Mouse (Mus musculus) myocyte (in vitro differentiated cells): ENCODE measurements around the gene Cdc6. TPM values are rescaled to one million over a fixed set of nuclear protein-coding genes. Genes with fewer than 3 reads are reported as not detected.

Experiments used
- H3K27me3 ChIP-seq: one replicate; pipeline ENCODE4 v1.6.1; 2011; ENCODE audit not compliant: control insufficient read depth, insufficient read depth, insufficient read length
- H3K36me3 ChIP-seq: one replicate; pipeline ENCODE4 v1.6.1; 2011; ENCODE audit not compliant: control insufficient read depth, insufficient read depth
- H3K4me2 ChIP-seq: one replicate; pipeline ENCODE4 v1.6.1; 2011; ENCODE audit warnings: low read depth, control low read depth
- H3K4me3 ChIP-seq: one replicate; pipeline ENCODE4 v1.5.1; 2011; ENCODE audit warnings: mild to moderate bottlenecking, control low read depth, moderate library complexity
- H3K79me2 ChIP-seq: one replicate; pipeline ENCODE4 v1.6.1; 2011; ENCODE audit not compliant: control insufficient read depth, insufficient read depth
- H3ac ChIP-seq: one replicate; pipeline ENCODE4 v1.6.1; 2011; ENCODE audit not compliant: control insufficient read depth, insufficient read length
- CEBPB ChIP-seq: IDR thresholded peaks from 2 replicates; pipeline ENCODE4 v1.6.1; 2011; ENCODE audit warnings: mild to moderate bottlenecking, moderate library complexity; ENCODE audit not compliant: poor library complexity, insufficient read depth, severe bottlenecking
- E2F4 ChIP-seq: IDR thresholded peaks from one replicate; pipeline ENCODE4 v1.6.1; 2011; ENCODE audit warnings: mild to moderate bottlenecking, control low read depth, moderate library complexity; ENCODE audit not compliant: insufficient read depth
- MAX ChIP-seq: IDR thresholded peaks from one replicate; pipeline ENCODE4 v1.6.1; 2011; ENCODE audit warnings: low read depth, mild to moderate bottlenecking, control low read depth
- MYOD1 ChIP-seq, 3 experiments: IDR thresholded peaks; one replicate each; pipeline ENCODE4 v1.6.1; 2011; ENCODE audit warnings: control low read depth in 2 of 3, low read depth in 2 of 3, mild to moderate bottlenecking in 2 of 3, moderate library complexity in 1 of 3; ENCODE audit not compliant: insufficient read length in 2 of 3, control insufficient read depth in 1 of 3
- MYOG ChIP-seq, 3 experiments: IDR thresholded peaks; one replicate each; pipeline ENCODE4 v1.6.1; 2011; ENCODE audit warnings: control low read depth in 2 of 3, low read depth in 2 of 3, mild to moderate bottlenecking in 2 of 3; ENCODE audit not compliant: insufficient read length in 2 of 3, control insufficient read depth in 1 of 3, insufficient read depth in 1 of 3
- POLR2A ChIP-seq: IDR thresholded peaks from one replicate; pipeline ENCODE4 v1.6.1; 2011; ENCODE audit warnings: low read depth, mild to moderate bottlenecking, control low read depth, moderate library complexity; ENCODE audit not compliant: insufficient read length
- POLR2AphosphoS2 ChIP-seq: IDR thresholded peaks from one replicate; pipeline ENCODE4 v1.6.1; 2011; ENCODE audit warnings: low read depth, control low read depth; ENCODE audit not compliant: insufficient read length
- REST ChIP-seq: IDR thresholded peaks from one replicate; pipeline ENCODE4 v1.6.1; 2011; ENCODE audit warnings: mild to moderate bottlenecking, control low read depth, moderate library complexity; ENCODE audit not compliant: insufficient read depth, insufficient read length
- SRF ChIP-seq: IDR thresholded peaks from one replicate; pipeline ENCODE4 v1.6.1; 2011; ENCODE audit warnings: low read depth; ENCODE audit not compliant: control insufficient read depth, insufficient read length
- TCF12 ChIP-seq: IDR thresholded peaks from one replicate; pipeline ENCODE4 v1.6.1; 2011; ENCODE audit warnings: mild to moderate bottlenecking, control low read depth; ENCODE audit not compliant: poor library complexity, insufficient read depth, severe bottlenecking
- TCF3 ChIP-seq: IDR thresholded peaks from one replicate; pipeline ENCODE4 v1.6.1; 2011; ENCODE audit warnings: low read depth, control low read depth; ENCODE audit not compliant: insufficient read length
- USF1 ChIP-seq: IDR thresholded peaks from one replicate; pipeline ENCODE4 v1.6.1; 2011; ENCODE audit warnings: low read depth, mild to moderate bottlenecking, control low read depth, moderate library complexity
- polyA plus RNA-seq: library from polyadenylated mRNA; unstranded; fragments of >200 nt; fragmentation: generic; extraction: Trizol; gene quantifications from one replicate; pipeline ENCODE4 v1.2.1, GENCODE M21; 2012; ENCODE audit warnings: missing spikeins

Cdc6 gene
- polyA plus RNA-seq, 1 experiment = 2.6 TPM

- Histone ChIP-seq H3K4me3 (no peak overlapping the region), H3ac (no peak overlapping the region), H3K4me2 (no peak overlapping the region), H3K27me3 (no peaks in the 10 kb centered on the region), H3K36me3 (peaks cover 7% of the 10 kb centered on the region), H3K79me2 (peaks cover 43% of the 10 kb centered on the region)
- TF ChIP-seq CEBPB (no peak), E2F4 (no peak), REST (no peak), USF1 (no peak), POLR2AphosphoS2 (no peak), POLR2A (no peak), TCF12 (no peak), MAX (no peak), MYOD1 (IDR thresholded peaks at IDR 0.05; ENCODE audit: control insufficient read depth in 1 of 3, insufficient read length in 2 of 3, low read depth in 2 of 3) (no peak), TCF3 (no peak), SRF (no peak)
These were observed 40.3 kb upstream of the Cdc6 start for GRCm38 (mm10) chr11:98867293-98867692.

- peaks cover 7% of the 10 kb centered on the region for H3K36me3 ChIP-seq
- no peak overlapping the region for H3K4me3 ChIP-seq
- H3K4me2 ChIP-seq = no peak overlapping the region
- no peaks in the 10 kb centered on the region for H3K27me3 ChIP-seq
- no peak overlapping the region for H3ac ChIP-seq
- no peak for TF ChIP-seq TCF3
- TF ChIP-seq CEBPB = no peak
- TF ChIP-seq POLR2A = no peak
- TF ChIP-seq SRF = no peak
- no peak for TF ChIP-seq USF1
- TF ChIP-seq E2F4 = no peak
- no peak for TF ChIP-seq MYOD1 (IDR thresholded peaks at IDR 0.05; ENCODE audit: control insufficient read depth in 1 of 3, insufficient read length in 2 of 3, low read depth in 2 of 3)
- no peak for TF ChIP-seq REST
- TF ChIP-seq MYOG (IDR thresholded peaks at IDR 0.05; ENCODE audit: control insufficient read depth in 1 of 3, insufficient read depth in 1 of 3, insufficient read length in 2 of 3, low read depth in 2 of 3) = no peak
- TF ChIP-seq MAX = no peak
- no peak for TF ChIP-seq TCF12
- TF ChIP-seq POLR2AphosphoS2 = no peak
- H3K79me2 ChIP-seq = peaks cover 43% of the 10 kb centered on the region
These were observed 37.7 kb upstream of the Cdc6 start for GRCm38 (mm10) chr11:98869906-98870305.

- H3K4me2 ChIP-seq = no peak overlapping the region
- no peaks in the 10 kb centered on the region for H3K27me3 ChIP-seq
- H3K79me2 ChIP-seq = peaks cover 40% of the 10 kb centered on the region
- peaks cover 7% of the 10 kb centered on the region for H3K36me3 ChIP-seq
- H3K4me3 ChIP-seq = no peak overlapping the region
- no peak overlapping the region for H3ac ChIP-seq
- TF ChIP-seq POLR2AphosphoS2 (no peak), USF1 (no peak), TCF12 (no peak), TCF3 (no peak), MYOG (IDR thresholded peaks at IDR 0.05; ENCODE audit: control insufficient read depth in 1 of 3, insufficient read depth in 1 of 3, insufficient read length in 2 of 3, low read depth in 2 of 3) (no peak), SRF (no peak), MAX (no peak), CEBPB (no peak), REST (no peak), POLR2A (no peak), MYOD1 (IDR thresholded peaks at IDR 0.05; ENCODE audit: control insufficient read depth in 1 of 3, insufficient read length in 2 of 3, low read depth in 2 of 3) (no peak), E2F4 (no peak)
These were observed 36.8 kb upstream of the Cdc6 start for GRCm38 (mm10) chr11:98870791-98871190.

GRCm38 (mm10) chr11:98871416-98871815, 36.2 kb upstream of the Cdc6 start:
- no peak overlapping the region for H3K4me3 ChIP-seq
- TF ChIP-seq MYOG (IDR thresholded peaks at IDR 0.05; ENCODE audit: control insufficient read depth in 1 of 3, insufficient read depth in 1 of 3, insufficient read length in 2 of 3, low read depth in 2 of 3) (no peak), POLR2AphosphoS2 (no peak), CEBPB (no peak), MAX (no peak), E2F4 (no peak), USF1 (no peak), TCF12 (no peak), REST (no peak)
- no peak overlapping the region for H3K4me2 ChIP-seq
- peaks cover 34% of the 10 kb centered on the region for H3K79me2 ChIP-seq
- no peak overlapping the region for H3ac ChIP-seq
- H3K27me3 ChIP-seq = no peaks in the 10 kb centered on the region
- peaks cover 7% of the 10 kb centered on the region for H3K36me3 ChIP-seq

GRCm38 (mm10) chr11:98872040-98872439, 35.6 kb upstream of the Cdc6 start:
- Histone ChIP-seq H3K4me3 (no peak overlapping the region), H3K4me2 (no peak overlapping the region), H3K27me3 (no peaks in the 10 kb centered on the region), H3K79me2 (peaks cover 41% of the 10 kb centered on the region), H3ac (no peak overlapping the region), H3K36me3 (peaks cover 7% of the 10 kb centered on the region)
- TF ChIP-seq USF1 (no peak), MYOD1 (IDR thresholded peaks at IDR 0.05; ENCODE audit: control insufficient read depth in 1 of 3, insufficient read length in 2 of 3, low read depth in 2 of 3) (no peak), E2F4 (no peak), SRF (no peak), MYOG (IDR thresholded peaks at IDR 0.05; ENCODE audit: control insufficient read depth in 1 of 3, insufficient read depth in 1 of 3, insufficient read length in 2 of 3, low read depth in 2 of 3) (no peak), CEBPB (no peak), MAX (no peak), TCF3 (no peak), REST (no peak), TCF12 (no peak)
